Mouse (Mus musculus) myocyte (in vitro differentiated cells): Measurements from ENCODE around the gene Sh2d1b2. TPM values are rescaled to one million over a fixed set of nuclear protein-coding genes. Genes with fewer than 3 reads are reported as not detected.

ENCODE experiments used
- H3K27me3 ChIP-seq: one replicate; pipeline ENCODE4 v1.6.1; 2011; ENCODE audit not compliant: control insufficient read depth, insufficient read depth, insufficient read length
- H3K36me3 ChIP-seq: one replicate; pipeline ENCODE4 v1.6.1; 2011; ENCODE audit not compliant: control insufficient read depth, insufficient read depth
- H3K4me2 ChIP-seq: one replicate; pipeline ENCODE4 v1.6.1; 2011; ENCODE audit warnings: low read depth, control low read depth
- H3K4me3 ChIP-seq: one replicate; pipeline ENCODE4 v1.5.1; 2011; ENCODE audit warnings: mild to moderate bottlenecking, control low read depth, moderate library complexity
- H3K79me2 ChIP-seq: one replicate; pipeline ENCODE4 v1.6.1; 2011; ENCODE audit not compliant: control insufficient read depth, insufficient read depth
- H3ac ChIP-seq: one replicate; pipeline ENCODE4 v1.6.1; 2011; ENCODE audit not compliant: control insufficient read depth, insufficient read length
- CEBPB ChIP-seq: IDR thresholded peaks from 2 replicates; pipeline ENCODE4 v1.6.1; 2011; ENCODE audit warnings: mild to moderate bottlenecking, moderate library complexity; ENCODE audit not compliant: poor library complexity, insufficient read depth, severe bottlenecking
- E2F4 ChIP-seq: IDR thresholded peaks from one replicate; pipeline ENCODE4 v1.6.1; 2011; ENCODE audit warnings: mild to moderate bottlenecking, control low read depth, moderate library complexity; ENCODE audit not compliant: insufficient read depth
- MAX ChIP-seq: IDR thresholded peaks from one replicate; pipeline ENCODE4 v1.6.1; 2011; ENCODE audit warnings: low read depth, mild to moderate bottlenecking, control low read depth
- MYOD1 ChIP-seq, 3 experiments: IDR thresholded peaks; one replicate each; pipeline ENCODE4 v1.6.1; 2011; ENCODE audit warnings: control low read depth in 2 of 3, low read depth in 2 of 3, mild to moderate bottlenecking in 2 of 3, moderate library complexity in 1 of 3; ENCODE audit not compliant: insufficient read length in 2 of 3, control insufficient read depth in 1 of 3
- MYOG ChIP-seq, 3 experiments: IDR thresholded peaks; one replicate each; pipeline ENCODE4 v1.6.1; 2011; ENCODE audit warnings: control low read depth in 2 of 3, low read depth in 2 of 3, mild to moderate bottlenecking in 2 of 3; ENCODE audit not compliant: insufficient read length in 2 of 3, control insufficient read depth in 1 of 3, insufficient read depth in 1 of 3
- POLR2A ChIP-seq: IDR thresholded peaks from one replicate; pipeline ENCODE4 v1.6.1; 2011; ENCODE audit warnings: low read depth, mild to moderate bottlenecking, control low read depth, moderate library complexity; ENCODE audit not compliant: insufficient read length
- POLR2AphosphoS2 ChIP-seq: IDR thresholded peaks from one replicate; pipeline ENCODE4 v1.6.1; 2011; ENCODE audit warnings: low read depth, control low read depth; ENCODE audit not compliant: insufficient read length
- REST ChIP-seq: IDR thresholded peaks from one replicate; pipeline ENCODE4 v1.6.1; 2011; ENCODE audit warnings: mild to moderate bottlenecking, control low read depth, moderate library complexity; ENCODE audit not compliant: insufficient read depth, insufficient read length
- SRF ChIP-seq: IDR thresholded peaks from one replicate; pipeline ENCODE4 v1.6.1; 2011; ENCODE audit warnings: low read depth; ENCODE audit not compliant: control insufficient read depth, insufficient read length
- TCF12 ChIP-seq: IDR thresholded peaks from one replicate; pipeline ENCODE4 v1.6.1; 2011; ENCODE audit warnings: mild to moderate bottlenecking, control low read depth; ENCODE audit not compliant: poor library complexity, insufficient read depth, severe bottlenecking
- TCF3 ChIP-seq: IDR thresholded peaks from one replicate; pipeline ENCODE4 v1.6.1; 2011; ENCODE audit warnings: low read depth, control low read depth; ENCODE audit not compliant: insufficient read length
- USF1 ChIP-seq: IDR thresholded peaks from one replicate; pipeline ENCODE4 v1.6.1; 2011; ENCODE audit warnings: low read depth, mild to moderate bottlenecking, control low read depth, moderate library complexity
- polyA plus RNA-seq: library from polyadenylated mRNA; unstranded; fragments of >200 nt; fragmentation: generic; extraction: Trizol; gene quantifications from one replicate; pipeline ENCODE4 v1.2.1, GENCODE M21; 2012; ENCODE audit warnings: missing spikeins

Gene Sh2d1b2
- polyA plus RNA-seq, 1 experiment, result not detected

- Histone ChIP-seq H3K27me3 (no peaks in the 10 kb centered on the region), H3K36me3 (no peaks in the 10 kb centered on the region), H3ac (no peak overlapping the region), H3K4me3 (no peak overlapping the region), H3K79me2 (no peaks in the 10 kb centered on the region), H3K4me2 (no peak overlapping the region)
- no peak for TF ChIP-seq REST
- TF ChIP-seq SRF, result no peak
- TF ChIP-seq POLR2AphosphoS2, result no peak
- TF ChIP-seq TCF3, result no peak
- no peak for TF ChIP-seq E2F4
- TF ChIP-seq MYOG (IDR thresholded peaks at IDR 0.05; ENCODE audit: control insufficient read depth in 1 of 3, insufficient read depth in 1 of 3, insufficient read length in 2 of 3, low read depth in 2 of 3), result no peak
- no peak for TF ChIP-seq POLR2A
- no peak for TF ChIP-seq TCF12
- TF ChIP-seq MAX, result no peak
- no peak for TF ChIP-seq MYOD1 (IDR thresholded peaks at IDR 0.05; ENCODE audit: control insufficient read depth in 1 of 3, insufficient read length in 2 of 3, low read depth in 2 of 3)
- no peak for TF ChIP-seq USF1
These were observed 60.7 kb downstream of the Sh2d1b2 start for GRCm38 (mm10) chr1:170293257-170293656.

- Histone ChIP-seq H3K4me3 (no peak overlapping the region), H3K27me3 (peaks cover 6% of the 10 kb centered on the region), H3K79me2 (no peaks in the 10 kb centered on the region), H3K36me3 (no peaks in the 10 kb centered on the region), H3ac (no peak overlapping the region), H3K4me2 (no peak overlapping the region)
- TF ChIP-seq MAX, result no peak
- no peak for TF ChIP-seq USF1
- TF ChIP-seq MYOG (IDR thresholded peaks at IDR 0.05; ENCODE audit: control insufficient read depth in 1 of 3, insufficient read depth in 1 of 3, insufficient read length in 2 of 3, low read depth in 2 of 3), result no peak
- TF ChIP-seq TCF3, result no peak
- no peak for TF ChIP-seq REST
These were observed 62.4 kb downstream of the Sh2d1b2 start for GRCm38 (mm10) chr1:170294786-170295570.

- peaks cover 6% of the 10 kb centered on the region for H3K27me3 ChIP-seq
These were observed 66.9 kb downstream of the Sh2d1b2 start for GRCm38 (mm10) chr1:170299496-170299895.

GRCm38 (mm10) chr1:170301686-170302085 lies 69.1 kb downstream of the Sh2d1b2 start:
- Histone ChIP-seq H3ac (no peak overlapping the region), H3K4me3 (no peak overlapping the region)
- no peak for TF ChIP-seq REST
- TF ChIP-seq CEBPB, result no peak
- TF ChIP-seq TCF3, result no peak
- no peak for TF ChIP-seq SRF
- TF ChIP-seq E2F4, result no peak
- no peak for TF ChIP-seq POLR2AphosphoS2
- TF ChIP-seq MYOG (IDR thresholded peaks at IDR 0.05; ENCODE audit: control insufficient read depth in 1 of 3, insufficient read depth in 1 of 3, insufficient read length in 2 of 3, low read depth in 2 of 3), result no peak
- no peak for TF ChIP-seq MYOD1 (IDR thresholded peaks at IDR 0.05; ENCODE audit: control insufficient read depth in 1 of 3, insufficient read length in 2 of 3, low read depth in 2 of 3)
- TF ChIP-seq USF1, result no peak
- TF ChIP-seq MAX, result no peak
- no peak for TF ChIP-seq POLR2A
- no peak for TF ChIP-seq TCF12

More at GRCm38 (mm10) chr1:170299496-170299895, 66.9 kb downstream of the Sh2d1b2 start:
- H3K4me3 ChIP-seq, result no peak overlapping the region
- H3ac ChIP-seq, result no peak overlapping the region
- H3K79me2 ChIP-seq, result no peaks in the 10 kb centered on the region
- no peaks in the 10 kb centered on the region for H3K36me3 ChIP-seq
- TF ChIP-seq REST (no peak), TCF3 (no peak), E2F4 (no peak), CEBPB (no peak), USF1 (no peak), POLR2AphosphoS2 (no peak), MYOD1 (IDR thresholded peaks at IDR 0.05; ENCODE audit: control insufficient read depth in 1 of 3, insufficient read length in 2 of 3, low read depth in 2 of 3) (no peak), TCF12 (no peak), MYOG (IDR thresholded peaks at IDR 0.05; ENCODE audit: control insufficient read depth in 1 of 3, insufficient read depth in 1 of 3, insufficient read length in 2 of 3, low read depth in 2 of 3) (no peak), MAX (no peak), POLR2A (no peak), SRF (no peak)
- no peak overlapping the region for H3K4me2 ChIP-seq

More at GRCm38 (mm10) chr1:170301686-170302085, 69.1 kb downstream of the Sh2d1b2 start:
- H3K79me2 ChIP-seq, result no peaks in the 10 kb centered on the region
- no peaks in the 10 kb centered on the region for H3K36me3 ChIP-seq
- H3K4me2 ChIP-seq, result no peak overlapping the region
- peaks cover 6% of the 10 kb centered on the region for H3K27me3 ChIP-seq
